Mouse (Mus musculus) cerebellum, adult 2 months (tissue): ENCODE measurements around the gene Pofut1.

Source experiments
- CTCF ChIP-seq: fragments of 200-500 bp; IDR thresholded peaks from 2 replicates; pipeline ENCODE4 v1.5.1; 2011; ENCODE audit warnings: low read depth, mild to moderate bottlenecking, control low read depth, low read length, moderate library complexity, borderline replicate concordance; ENCODE audit not compliant: insufficient read depth
- POLR2A ChIP-seq: fragments of 200-500 bp; IDR thresholded peaks from 2 replicates; pipeline ENCODE4 v1.6.1; 2011; ENCODE audit warnings: low read length, control low read depth, borderline replicate concordance; ENCODE audit not compliant: insufficient read depth

DNA sequence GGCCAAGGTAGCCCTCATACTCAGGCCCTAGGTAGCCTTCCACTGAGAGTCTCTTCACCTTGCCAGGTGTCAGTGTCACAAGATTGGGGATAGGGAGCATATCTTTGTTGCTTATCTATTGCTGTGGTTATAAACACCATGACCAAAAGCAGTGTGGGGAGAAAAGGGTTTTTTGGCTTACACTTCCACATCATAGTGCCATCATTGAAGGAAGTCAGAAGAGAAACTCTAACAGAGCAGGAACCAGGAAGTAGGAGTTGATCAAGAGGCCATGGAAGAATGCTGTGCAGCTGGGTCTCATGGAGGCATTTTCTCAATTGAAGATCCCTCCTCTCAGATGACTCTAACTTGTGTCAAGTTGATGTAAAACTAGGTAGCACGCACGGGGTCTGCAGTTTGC is 33.2 kb upstream of the Pofut1 start:
- TF ChIP-seq CTCF (no peak), POLR2A (no peak)
